In the genomic region with DNA sequence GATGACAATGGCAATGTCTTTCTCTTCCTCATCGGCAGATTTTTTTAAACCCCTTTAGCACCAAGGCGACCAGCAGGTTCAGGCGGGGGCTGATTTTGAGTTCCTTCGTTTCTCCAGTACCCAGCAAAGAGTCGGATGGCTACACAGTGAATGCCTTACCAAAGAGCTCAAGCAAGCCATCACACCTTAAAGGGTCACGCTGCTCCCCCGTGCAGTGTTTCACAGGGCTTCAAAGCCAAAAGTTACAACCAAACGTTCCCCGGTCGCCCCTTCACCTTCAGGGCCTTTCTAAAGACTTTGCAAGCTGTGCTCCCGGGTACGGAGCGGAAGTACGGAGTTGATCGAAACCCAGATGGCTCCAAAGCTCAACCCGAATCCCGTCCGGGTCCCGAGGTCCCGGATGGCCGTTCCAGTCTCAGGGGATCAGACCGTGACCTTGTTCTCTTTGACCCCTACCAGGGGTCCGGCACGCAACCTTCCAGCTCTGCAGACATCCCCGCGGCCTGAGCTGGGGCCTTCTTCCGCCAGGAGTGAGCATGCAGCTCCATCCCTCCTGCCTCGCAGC, we compare ENCODE assay signal across 8 mouse cellular contexts. TPM values are rescaled to one million over a fixed set of nuclear protein-coding genes. Genes with fewer than 3 reads are reported as not detected.
DNase-seq lines count a peak whose midpoint lies in the region; ATAC-seq and TF ChIP-seq lines count a peak whose summit lies in the region.

No protein-coding gene starts in this region.

- no peak for DNase-seq in heart, adult 2 months
- DNase-seq in heart, adult 11 months: no peak
- DNase-seq in limb, embryonic 14.5 days (ENCODE audit: low spot score): peak; percentile 12
- DNase-seq in adrenal gland, postnatal 10 days: no peak
- no peak for DNase-seq in retina, embryonic 14.5 days (ENCODE audit: low spot score)

- H3K4me3 ChIP-seq in heart, adult 2 months: peak overlapping the region; percentile 92
- peak overlapping the region; percentile 98 for H3K4me3 ChIP-seq in C2C12 (ENCODE audit: insufficient read depth, poor library complexity, severe bottlenecking)
- peak overlapping the region; percentile 93 for H3K4me3 ChIP-seq in limb, embryonic 14.5 days (replicated peaks; ENCODE audit: low read length)
- peak overlapping the region; percentile 94 for H3K4me3 ChIP-seq in small intestine, adult 2 months (ENCODE audit: low read depth, low read length)

- TF ChIP-seq POLR2A in heart, adult 2 months (IDR thresholded peaks at IDR 0.05; ENCODE audit: insufficient read depth, low read depth, low read length): no peak
- TF ChIP-seq POLR2A in limb, embryonic 14.5 days (IDR thresholded peaks at IDR 0.05; ENCODE audit: borderline replicate concordance, extremely low read depth, insufficient read depth, insufficient read length): no peak
- no peak for TF ChIP-seq POLR2A in small intestine, adult 2 months (IDR thresholded peaks at IDR 0.05; ENCODE audit: low read depth, low read length)

- TF ChIP-seq CTCF in heart, adult 2 months (IDR thresholded peaks at IDR 0.05): no peak
- TF ChIP-seq CTCF in C2C12 (IDR thresholded peaks at IDR 0.05; ENCODE audit: control insufficient read depth, insufficient read depth, insufficient read length): no peak
- TF ChIP-seq CTCF in small intestine, adult 2 months (IDR thresholded peaks at IDR 0.05; ENCODE audit: extremely low read depth, insufficient read length, insufficient replicate concordance, low read depth, low read length): no peak

- peak overlapping the region; percentile 97 for H3K9ac ChIP-seq in heart, adult 2 months (ENCODE audit: low read depth, low read length)
- H3K9ac ChIP-seq in limb, embryonic 14.5 days (ENCODE audit: low read depth, low read length, severe bottlenecking): peak overlapping the region; percentile 99

- H3K9me3 ChIP-seq in limb, embryonic 14.5 days (ENCODE audit: control insufficient read depth, low read length): no peaks in the 10 kb centered on the region

- peak overlapping the region; percentile 94 for H3ac ChIP-seq in C2C12 (ENCODE audit: control insufficient read depth, insufficient read length, low read depth)

- H3K27me3 ChIP-seq in heart, adult 2 months (ENCODE audit: control insufficient read depth, insufficient read depth, low read length): no peaks in the 10 kb centered on the region
- H3K27me3 ChIP-seq in C2C12 (ENCODE audit: control insufficient read depth, insufficient read depth, insufficient read length): no peaks in the 10 kb centered on the region
- H3K27me3 ChIP-seq in limb, embryonic 14.5 days (ENCODE audit: control insufficient read depth, insufficient read depth, low read length): no peaks in the 10 kb centered on the region
- H3K27me3 ChIP-seq in small intestine, adult 2 months (ENCODE audit: control insufficient read depth, insufficient read depth, low read length): no peaks in the 10 kb centered on the region

- TF ChIP-seq EP300 in heart, adult 2 months (IDR thresholded peaks at IDR 0.05; ENCODE audit: insufficient read depth, low read depth, low read length): no peak

- H3K79me2 ChIP-seq in heart, adult 2 months (replicated peaks; ENCODE audit: control insufficient read depth, insufficient read depth, low read length): peaks cover 14% of the 10 kb centered on the region
- H3K79me2 ChIP-seq in C2C12 (ENCODE audit: control insufficient read depth, insufficient read depth): peaks cover 100% of the 10 kb centered on the region

- peak overlapping the region; percentile 58 for H3K4me2 ChIP-seq in limb, embryonic 14.5 days (replicated peaks; ENCODE audit: low read depth, low read length, severe bottlenecking)

- peaks cover 3% of the 10 kb centered on the region for H3K36me3 ChIP-seq in heart, adult 2 months (ENCODE audit: control insufficient read depth, insufficient read depth, low read length)
- peaks cover 33% of the 10 kb centered on the region for H3K36me3 ChIP-seq in C2C12 (ENCODE audit: control insufficient read depth, insufficient read depth)
- H3K36me3 ChIP-seq in limb, embryonic 14.5 days (ENCODE audit: control insufficient read depth, insufficient read depth, low read length): peaks cover 3% of the 10 kb centered on the region; the same call in 1 of the 2 replicates
- H3K36me3 ChIP-seq in small intestine, adult 2 months (ENCODE audit: control insufficient read depth, insufficient read depth, low read length): no peaks in the 10 kb centered on the region

- ATAC-seq in erythroid progenitor cell, adult 5-6 weeks (replicated peaks; ENCODE audit: low FRiP score, poor library complexity, severe bottlenecking): peak; percentile 23
- no peak; the same call in 1 of the 2 replicates for ATAC-seq in limb, embryonic 14.5 days (ENCODE audit: low FRiP score, low read depth)

- H3K27ac ChIP-seq in heart, adult 2 months: peak overlapping the region; percentile 99
- H3K27ac ChIP-seq in limb, embryonic 14.5 days (replicated peaks; ENCODE audit: low read depth, low read length): peak overlapping the region; percentile 89
- H3K27ac ChIP-seq in small intestine, adult 2 months (ENCODE audit: insufficient read depth, low read depth, low read length): peak overlapping the region; percentile 98

- intact Hi-C loops in heart, adult 2 months (cut with DNase I): loop anchor here (1.0 kb wide), 1 partner anchor 32 kb away; the partner anchor contains the start of gene Taf3

- 0% methylated on average over 28 of the region's 28 CpGs for WGBS in heart, adult 2 months
- WGBS in limb, embryonic 14.5 days: under 1% methylated on average over 26 of the region's 28 CpGs
- WGBS in small intestine, adult 2 months: under 1% methylated on average over 28 of the region's 28 CpGs

- peaks cover 18% of the 10 kb centered on the region for H3K4me1 ChIP-seq in heart, adult 2 months (ENCODE audit: control insufficient read depth, insufficient read depth, low read length)
- H3K4me1 ChIP-seq in limb, embryonic 14.5 days (ENCODE audit: control insufficient read depth, insufficient read depth, low read length): peaks cover 23% of the 10 kb centered on the region
- peaks cover 26% of the 10 kb centered on the region for H3K4me1 ChIP-seq in small intestine, adult 2 months (ENCODE audit: control insufficient read depth, insufficient read depth, insufficient read length, low read length)

- H3K79me3 ChIP-seq in C2C12 (ENCODE audit: low read depth): peaks cover 92% of the 10 kb centered on the region

TF ChIP-seq in C2C12, 6 proteins besides CTCF, POLR2A, EP300 and RAD21:
- TF ChIP-seq MYOG (IDR thresholded peaks at IDR 0.05; ENCODE audit: control insufficient read depth, extremely low read depth, insufficient read length) (no peak), MYOD1 (IDR thresholded peaks at IDR 0.05; ENCODE audit: control insufficient read depth, insufficient read length, low read depth) (no peak), MAX (IDR thresholded peaks at IDR 0.05) (no peak), USF1 (IDR thresholded peaks at IDR 0.05; ENCODE audit: low read depth) (no peak), FOSL1 (IDR thresholded peaks at IDR 0.05; ENCODE audit: insufficient read depth, low read length, poor library complexity, severe bottlenecking) (no peak), CEBPB (IDR thresholded peaks at IDR 0.05; ENCODE audit: low read depth) (no peak)
TF ChIP-seq in C2C12: peak in this region for 0.

RNA-seq across cellular contexts. Expression of gene Atp5c1, which starts 0.5 kb away (rescaled TPM):
- total RNA-seq in heart, adult 2 months (2021): 1,000 to 10,000 TPM; 1,340 to 1,622 TPM
- polyA plus RNA-seq in heart, adult 2 months (2012; rRNA removed): 1,558 and 2,463 TPM in 2 replicates
- 526 TPM for polyA plus RNA-seq in C2C12 (2012; fragmentation: generic; extraction: Trizol)
- total RNA-seq in erythroid progenitor cell, adult 5-6 weeks (2015; ENCODE audit: low replicate concordance): 184 and 197 TPM in 2 replicates
- total RNA-seq in erythroid progenitor cell, adult 5-6 weeks (2017; ENCODE audit: low replicate concordance): 140 and 176 TPM in 2 replicates
- 320 and 334 TPM in 2 replicates for polyA plus RNA-seq in limb, embryonic 14.5 days (2012; rRNA removed)
- polyA plus RNA-seq in limb, embryonic 14.5 days (2014; fragmentation: Nextera tagmentation; extraction: Ambion mirVana): 568 and 578 TPM in 2 replicates
- 308 and 559 TPM in 2 replicates for polyA plus RNA-seq in small intestine, adult 2 months (2012; rRNA removed)
- total RNA-seq in adrenal gland, postnatal 10 days (2021): 100 to 1,000 TPM; 597 to 695 TPM

RNA-seq across cellular contexts. Expression of gene Kin, which starts 0.6 kb away (rescaled TPM):
- total RNA-seq in heart, adult 2 months (2021): 1 to 10 TPM; 6.5 to 7.7 TPM
- 3.8 and 4.9 TPM in 2 replicates for polyA plus RNA-seq in heart, adult 2 months (2012; rRNA removed)
- 7.5 TPM for polyA plus RNA-seq in C2C12 (2012; fragmentation: generic; extraction: Trizol)
- 22.6 and 40.0 TPM in 2 replicates for total RNA-seq in erythroid progenitor cell, adult 5-6 weeks (2015; ENCODE audit: low replicate concordance)
- total RNA-seq in erythroid progenitor cell, adult 5-6 weeks (2017; ENCODE audit: low replicate concordance): 38.4 and 40.3 TPM in 2 replicates
- polyA plus RNA-seq in limb, embryonic 14.5 days (2012; rRNA removed): 11.0 and 18.5 TPM in 2 replicates
- polyA plus RNA-seq in limb, embryonic 14.5 days (2014; fragmentation: Nextera tagmentation; extraction: Ambion mirVana): 25.3 and 27.4 TPM in 2 replicates
- 0.33 and 2.8 TPM in 2 replicates for polyA plus RNA-seq in small intestine, adult 2 months (2012; rRNA removed)
- total RNA-seq in adrenal gland, postnatal 10 days (2021): 10 to 100 TPM; 16.5 to 20.0 TPM

RNA-seq across cellular contexts. Expression of gene Taf3, which starts 31.4 kb away (rescaled TPM):
- total RNA-seq in heart, adult 2 months (2021): 1 to 10 TPM; 8.2 to 8.6 TPM
- polyA plus RNA-seq in heart, adult 2 months (2012; rRNA removed): 3.0 and 4.3 TPM in 2 replicates
- 7.0 TPM for polyA plus RNA-seq in C2C12 (2012; fragmentation: generic; extraction: Trizol)
- 13.4 and 13.7 TPM in 2 replicates for total RNA-seq in erythroid progenitor cell, adult 5-6 weeks (2015; ENCODE audit: low replicate concordance)
- total RNA-seq in erythroid progenitor cell, adult 5-6 weeks (2017; ENCODE audit: low replicate concordance): 8.9 and 11.0 TPM in 2 replicates
- 8.4 and 9.2 TPM in 2 replicates for polyA plus RNA-seq in limb, embryonic 14.5 days (2012; rRNA removed)
- 12.4 and 14.5 TPM in 2 replicates for polyA plus RNA-seq in limb, embryonic 14.5 days (2014; fragmentation: Nextera tagmentation; extraction: Ambion mirVana)
- polyA plus RNA-seq in small intestine, adult 2 months (2012; rRNA removed): 2.2 and 6.9 TPM in 2 replicates
- total RNA-seq in adrenal gland, postnatal 10 days (2021): 10 to 100 TPM in 1 of 2 experiments, 1 to 10 TPM in 1; 9.6 to 10.6 TPM

RNA-seq across cellular contexts. Expression of gene Itih2, which starts 51.4 kb away (rescaled TPM):
- total RNA-seq in heart, adult 2 months (2021): under 1 TPM; 0.21 to 0.84 TPM
- 0.80 and 1.8 TPM in 2 replicates for polyA plus RNA-seq in heart, adult 2 months (2012; rRNA removed)
- not detected for polyA plus RNA-seq in C2C12 (2012; fragmentation: generic; extraction: Trizol)
- not detected in 2 replicates for total RNA-seq in erythroid progenitor cell, adult 5-6 weeks (2015; ENCODE audit: low replicate concordance)
- total RNA-seq in erythroid progenitor cell, adult 5-6 weeks (2017; ENCODE audit: low replicate concordance): not detected in 2 replicates
- 0.27 and 0.43 TPM in 2 replicates for polyA plus RNA-seq in limb, embryonic 14.5 days (2012; rRNA removed)
- polyA plus RNA-seq in limb, embryonic 14.5 days (2014; fragmentation: Nextera tagmentation; extraction: Ambion mirVana): 0.19 TPM in 1 of 2 replicates, not detected in the other
- polyA plus RNA-seq in small intestine, adult 2 months (2012; rRNA removed): 0.61 TPM in 1 of 2 replicates, not detected in the other
- 100 to 1,000 TPM; 190 to 443 TPM for total RNA-seq in adrenal gland, postnatal 10 days (2021)
